Mouse (Mus musculus) hindbrain, postnatal 0 days (tissue): ENCODE measurements around the gene Fam53b. TPM values are rescaled to one million over a fixed set of nuclear protein-coding genes. Genes with fewer than 3 reads are reported as not detected.
A peak's percentile ranks its signal among the peaks of the same experiment; 100 is the strongest.

Experiments
- ATAC-seq: fragments of 200-750 bp; cut with Nextera tagmentation; 2 replicates; pipeline ENCODE4 v1.8.0; 2017; ENCODE audit warnings: mild to moderate bottlenecking, moderate TSS enrichment, moderate library complexity
- DNase-seq: peaks from one replicate; pipeline ENCODE4 v3.0.0-alpha.2; 2015; ENCODE audit warnings: low spot score
- H3K27ac ChIP-seq: fragments of 300-500 bp; sonication (generic); 2 replicates; pipeline ENCODE4 v1.5.1; 2014; ENCODE audit warnings: mild to moderate bottlenecking
- H3K27me3 ChIP-seq: fragments of 300-500 bp; sonication (generic); 2 replicates; pipeline ENCODE4 v1.6.1; 2014; ENCODE audit warnings: low read length, mixed read lengths; ENCODE audit not compliant: insufficient read depth
- H3K36me3 ChIP-seq: fragments of 300-500 bp; sonication (generic); 2 replicates; pipeline ENCODE4 v1.6.1; 2014; ENCODE audit warnings: low read length, mixed read lengths; ENCODE audit not compliant: insufficient read depth
- H3K4me1 ChIP-seq: fragments of 300-500 bp; sonication (generic); 2 replicates; pipeline ENCODE4 v1.6.1; 2014; ENCODE audit warnings: antibody characterized with exemption, low read length, mixed read lengths; ENCODE audit not compliant: insufficient read depth
- H3K4me2 ChIP-seq: fragments of 300-500 bp; sonication (generic); 2 replicates; pipeline ENCODE4 v1.6.1; 2014; ENCODE audit warnings: low read depth, mild to moderate bottlenecking, low read length, moderate library complexity, mixed read lengths
- H3K4me3 ChIP-seq: fragments of 300-500 bp; sonication (generic); 2 replicates; pipeline ENCODE4 v1.5.1; 2014; ENCODE audit warnings: low read length
- H3K9ac ChIP-seq: fragments of 300-500 bp; sonication (generic); replicated peaks from 2 replicates; pipeline ENCODE4 v1.6.1; 2014; ENCODE audit warnings: mild to moderate bottlenecking, low read length, moderate library complexity, mixed read lengths
- H3K9me3 ChIP-seq: fragments of 300-500 bp; sonication (generic); 2 replicates; pipeline ENCODE4 v1.6.1; 2016; ENCODE audit warnings: low read length, mixed read lengths
- CTCF ChIP-seq: IDR thresholded peaks from 2 replicates; pipeline ENCODE4 v1.5.1; 2016; ENCODE audit warnings: antibody characterized with exemption, control low read depth, low read depth
- WGBS: fragments of 180-500 bp; shearing (Covaris S2); extraction: QIAGEN DNeasy Blood & Tissue Kit; methylation state at CpG from one replicate; pipeline ENCODE4 v1.1.7; 2014; 5-methylcytosine and 5-hydroxymethylcytosine counted together
- polyA plus RNA-seq: library from polyadenylated mRNA; unstranded; fragments of >200 nt; fragmentation: Nextera tagmentation; extraction: Ambion mirVana; gene quantifications from 2 replicates; pipeline ENCODE4 v1.2.1, GENCODE M21; 2015
- total RNA-seq: library from RNA; depleted of rRNA; stranded (reverse); fragments of >200 nt; gene quantifications from 2 replicates; pipeline ENCODE4 v1.2.3, GENCODE M21; 2014

The Fam53b gene
- total and polyA plus RNA-seq, 2 experiments from 2014 or later = 10.2 to 21.0 TPM

GRCm38 (mm10) chr7:132724501-132725062, 89.1 kb downstream of the Fam53b start:
- Histone ChIP-seq H3K4me1 (peaks cover 18% of the 10 kb centered on the region; the same call in 1 of the 2 replicates), H3K9me3 (no peaks in the 10 kb centered on the region), H3K27ac (peak overlapping the region; percentile 45; the same call in 1 of the 2 replicates), H3K4me3 (no peak overlapping the region), H3K4me2 (no peak overlapping the region), H3K9ac (no peak overlapping the region), H3K36me3 (no peaks in the 10 kb centered on the region), H3K27me3 (no peaks in the 10 kb centered on the region)
- no peak for TF ChIP-seq CTCF
- no peak for ATAC-seq
- DNase-seq = no peak
- 77% methylated on average over 5 of the region's 5 CpGs for WGBS

GRCm38 (mm10) chr7:132723906-132724305, 89.8 kb downstream of the Fam53b start:
- H3K4me3 ChIP-seq = no peak overlapping the region
- no peak overlapping the region for H3K9ac ChIP-seq
- peak; percentile 91 for ATAC-seq
- no peaks in the 10 kb centered on the region for H3K9me3 ChIP-seq
- H3K27me3 ChIP-seq = no peaks in the 10 kb centered on the region
- peak overlapping the region; percentile 45; the same call in 1 of the 2 replicates for H3K27ac ChIP-seq
- no peaks in the 10 kb centered on the region for H3K36me3 ChIP-seq
- 45% methylated on average over 11 of the region's 11 CpGs for WGBS
- peak; percentile 90 for DNase-seq
- TF ChIP-seq CTCF = no peak
- H3K4me1 ChIP-seq = peaks cover 18% of the 10 kb centered on the region; the same call in 1 of the 2 replicates
- no peak overlapping the region for H3K4me2 ChIP-seq

- Histone ChIP-seq H3K4me1 (peaks cover 18% of the 10 kb centered on the region; the same call in 1 of the 2 replicates), H3K9me3 (no peaks in the 10 kb centered on the region), H3K4me3 (no peak overlapping the region), H3K9ac (no peak overlapping the region), H3K27me3 (no peaks in the 10 kb centered on the region), H3K36me3 (no peaks in the 10 kb centered on the region), H3K27ac (no peak overlapping the region), H3K4me2 (no peak overlapping the region)
- WGBS = 83% methylated on average over 12 of the region's 12 CpGs
- ATAC-seq (no peak), DNase-seq (no peak)
- TF ChIP-seq CTCF = no peak
Measured at GRCm38 (mm10) chr7:132722401-132723370, 91.0 kb downstream of the Fam53b start.

GRCm38 (mm10) chr7:132720562-132720961, 93.1 kb downstream of the Fam53b start:
- no peak overlapping the region for H3K4me2 ChIP-seq
- H3K4me3 ChIP-seq = no peak overlapping the region
- TF ChIP-seq CTCF = no peak
- peak overlapping the region; percentile 58; the same call in 1 of the 2 replicates for H3K27ac ChIP-seq
- no peaks in the 10 kb centered on the region for H3K36me3 ChIP-seq
- peak; percentile 59 for DNase-seq
- no peaks in the 10 kb centered on the region for H3K27me3 ChIP-seq
- no peak overlapping the region for H3K9ac ChIP-seq
- no peaks in the 10 kb centered on the region for H3K9me3 ChIP-seq
- WGBS = 66% methylated on average over 8 of the region's 8 CpGs
- ATAC-seq = peak; percentile 36; the same call in 1 of the 2 replicates
- H3K4me1 ChIP-seq = peaks cover 14% of the 10 kb centered on the region; the same call in 1 of the 2 replicates

GRCm38 (mm10) chr7:132719570-132719969, 94.1 kb downstream of the Fam53b start:
- Histone ChIP-seq H3K27ac (0 out of 2 replicates have a peak overlapping the region, but pooled peaks have one; percentile 58), H3K4me2 (no peak overlapping the region), H3K4me1 (peaks cover 17% of the 10 kb centered on the region; the same call in 1 of the 2 replicates), H3K36me3 (no peaks in the 10 kb centered on the region), H3K27me3 (no peaks in the 10 kb centered on the region), H3K9me3 (no peaks in the 10 kb centered on the region), H3K4me3 (no peak overlapping the region), H3K9ac (no peak overlapping the region)
- WGBS = 87% methylated on average over 4 of the region's 4 CpGs
- TF ChIP-seq CTCF = no peak
- ATAC-seq (no peak), DNase-seq (no peak)

GRCm38 (mm10) chr7:132715259-132715658, 98.4 kb downstream of the Fam53b start:
- peaks cover 19% of the 10 kb centered on the region for H3K4me1 ChIP-seq
- ATAC-seq = no peak
- no peaks in the 10 kb centered on the region for H3K36me3 ChIP-seq
- no peak overlapping the region for H3K4me2 ChIP-seq
- H3K9me3 ChIP-seq = no peaks in the 10 kb centered on the region
- no peak for DNase-seq
- no peak for TF ChIP-seq CTCF
- no peaks in the 10 kb centered on the region for H3K27me3 ChIP-seq
- H3K9ac ChIP-seq = no peak overlapping the region
- no peak overlapping the region; the same call in 1 of the 2 replicates for H3K27ac ChIP-seq
- no peak overlapping the region for H3K4me3 ChIP-seq
- WGBS = 94% methylated on average over 4 of the region's 4 CpGs
